Mouse (Mus musculus) frontal cortex, adult (tissue): ENCODE data around the gene Zfp513.
A peak's percentile ranks its signal among the peaks of the same experiment; 100 is the strongest.
"Not testable (repeated sequence)": the region's sequence is repeated elsewhere in the genome, so short reads cannot be mapped to it uniquely, and the experiment has no call there.

Source experiments
- ATAC-seq: cut with Nextera tagmentation; 2 replicates; pipeline ENCODE4 v1.9.2; 2017; ENCODE audit warnings: mild to moderate bottlenecking, moderate library complexity, mixed read lengths; ENCODE audit not compliant: low TSS enrichment

Gene Zfp513

DNA sequence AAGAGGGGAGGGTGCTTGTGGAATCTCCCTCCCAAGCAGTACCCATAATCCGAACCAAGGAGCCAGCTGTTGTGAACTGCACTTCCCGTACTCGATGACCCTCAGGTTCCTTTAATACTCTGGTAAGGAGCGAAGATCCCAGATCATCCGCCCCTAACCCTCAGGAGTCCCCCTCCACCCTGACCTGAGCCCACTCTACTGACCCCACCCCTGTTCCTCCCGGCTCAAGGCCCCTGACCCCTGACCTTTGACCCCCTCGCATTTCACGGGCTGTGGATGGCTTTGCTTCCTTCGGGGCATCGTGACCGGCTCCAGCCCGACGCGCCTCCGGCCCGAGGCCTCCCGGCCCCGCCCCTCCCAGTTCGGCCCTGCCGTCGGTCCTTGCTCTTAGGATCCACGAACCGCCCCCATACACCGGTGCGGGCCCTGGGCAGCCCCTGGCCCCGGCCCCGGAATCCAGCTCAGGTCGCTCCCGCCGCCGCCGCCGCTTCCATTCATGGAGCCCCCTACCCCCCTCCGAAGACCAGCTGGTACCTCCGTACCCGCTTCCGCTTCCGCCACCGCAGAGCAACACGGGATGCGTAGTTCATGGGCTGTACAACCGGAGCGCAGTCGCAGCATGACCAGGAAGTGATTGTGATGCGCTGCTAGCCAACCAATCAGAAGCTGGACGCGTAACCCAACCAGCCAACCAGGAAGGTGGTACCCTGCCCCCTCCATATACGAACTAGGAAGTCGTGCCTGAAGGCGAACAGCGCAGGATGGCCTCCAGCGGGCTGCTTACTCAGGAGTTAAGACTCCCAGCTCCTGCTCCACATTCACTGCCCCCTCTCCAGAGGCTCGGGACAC lies at the start of gene Zfp513:
Gene Zfp513 (minus strand): TSS at position 562 of the 849 bp plus-strand sequence.
- peak; percentile 95 for ATAC-seq

DNA sequence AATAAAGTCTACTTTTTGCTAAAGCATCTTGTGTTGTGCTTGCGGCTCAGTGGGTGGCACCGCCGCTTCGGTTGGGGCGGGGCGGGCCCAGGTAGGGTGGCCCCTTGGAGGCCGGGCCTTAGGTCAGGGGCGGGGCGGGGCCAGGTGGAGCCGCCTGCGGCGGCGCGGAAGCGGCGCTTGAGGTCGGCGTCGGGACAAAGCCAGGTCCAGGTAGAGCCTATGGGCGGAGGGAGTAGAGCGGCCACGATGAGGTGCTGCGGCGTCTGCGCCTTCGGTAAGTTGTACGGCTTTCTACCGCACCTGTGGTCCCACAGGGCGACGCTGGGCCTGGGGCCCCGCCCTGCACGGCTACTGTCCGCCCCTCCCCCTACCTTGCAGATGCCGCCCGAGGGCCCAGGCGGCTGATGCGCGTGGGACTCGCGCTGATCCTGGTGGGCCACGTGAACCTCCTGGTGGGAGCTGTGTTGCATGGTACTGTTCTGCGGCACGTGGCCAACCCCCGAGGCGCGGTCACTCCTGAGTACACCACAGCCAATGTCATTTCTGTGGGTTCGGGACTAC lies 49.5 kb upstream of the Zfp513 start, which contains the start of gene Krtcap3:
Gene Krtcap3 (plus strand): TSS at position 151 of the 561 bp plus-strand sequence.
- peak; percentile 28 for ATAC-seq

DNA sequence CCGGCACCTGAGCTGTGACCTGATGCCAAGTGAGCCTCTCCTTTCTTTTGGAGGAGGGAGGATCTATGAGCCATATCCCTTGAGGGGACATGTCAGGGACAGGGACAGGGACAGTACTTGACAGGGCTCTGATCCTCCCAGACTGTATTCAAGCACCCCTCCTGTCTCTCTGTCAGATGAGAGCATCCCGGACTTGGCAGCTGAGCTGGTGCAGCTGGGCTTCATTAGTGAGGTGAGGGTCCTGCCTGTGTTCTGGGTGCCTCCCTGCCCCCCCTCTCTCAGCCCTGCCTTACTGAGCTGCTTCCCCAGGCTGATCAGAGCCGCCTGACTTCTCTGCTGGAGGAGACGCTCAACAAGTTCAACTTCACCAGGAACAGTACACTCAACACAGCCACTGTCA lies 48.6 kb upstream of the Zfp513 start:
- ATAC-seq = no peak

DNA sequence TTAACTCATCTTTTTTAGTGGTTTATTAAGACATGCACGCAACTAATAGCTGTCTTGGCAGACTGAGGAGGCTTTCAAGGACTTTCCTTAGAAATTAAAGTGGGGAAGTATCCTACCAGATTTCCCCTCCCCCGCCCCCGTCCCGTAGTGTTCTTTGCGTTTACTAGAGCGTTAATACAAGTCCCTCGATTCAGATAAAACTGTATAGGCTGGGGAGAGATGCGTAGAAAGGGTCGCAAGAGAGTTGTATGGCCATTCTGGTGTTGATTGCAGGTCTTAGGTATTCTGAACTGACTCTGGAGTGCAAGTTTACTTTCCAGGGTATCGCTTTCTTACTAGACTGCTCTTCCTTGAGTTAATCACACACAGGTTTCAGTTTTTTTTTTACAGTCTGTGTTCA lies 40.1 kb upstream of the Zfp513 start:
- ATAC-seq = no peak

DNA sequence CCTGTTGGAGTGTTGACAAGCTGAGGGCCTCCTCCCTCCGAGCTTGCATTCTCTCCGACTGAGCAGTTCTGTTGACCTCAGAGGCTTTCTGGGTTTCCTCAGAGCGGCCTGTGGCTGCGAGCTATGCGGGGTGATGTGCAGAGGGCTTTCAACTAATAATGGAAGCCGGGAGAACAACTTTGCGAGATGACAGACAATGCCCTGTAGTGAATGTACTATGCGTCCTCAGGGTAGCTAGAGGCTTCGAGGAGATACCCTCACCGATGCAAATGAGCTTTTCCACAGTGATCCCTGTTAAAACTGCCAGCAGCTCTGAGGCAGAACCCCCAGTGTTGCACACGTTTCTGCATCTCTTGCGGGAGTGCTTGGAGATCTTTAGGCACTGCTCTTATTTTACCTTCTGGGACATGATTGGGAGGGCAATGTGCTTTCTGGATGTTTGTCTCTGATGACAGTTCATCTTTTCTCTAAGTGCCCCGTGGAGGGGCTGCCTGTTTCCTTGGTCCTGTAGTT lies 39.5 kb upstream of the Zfp513 start:
- ATAC-seq = peak; percentile 22

DNA sequence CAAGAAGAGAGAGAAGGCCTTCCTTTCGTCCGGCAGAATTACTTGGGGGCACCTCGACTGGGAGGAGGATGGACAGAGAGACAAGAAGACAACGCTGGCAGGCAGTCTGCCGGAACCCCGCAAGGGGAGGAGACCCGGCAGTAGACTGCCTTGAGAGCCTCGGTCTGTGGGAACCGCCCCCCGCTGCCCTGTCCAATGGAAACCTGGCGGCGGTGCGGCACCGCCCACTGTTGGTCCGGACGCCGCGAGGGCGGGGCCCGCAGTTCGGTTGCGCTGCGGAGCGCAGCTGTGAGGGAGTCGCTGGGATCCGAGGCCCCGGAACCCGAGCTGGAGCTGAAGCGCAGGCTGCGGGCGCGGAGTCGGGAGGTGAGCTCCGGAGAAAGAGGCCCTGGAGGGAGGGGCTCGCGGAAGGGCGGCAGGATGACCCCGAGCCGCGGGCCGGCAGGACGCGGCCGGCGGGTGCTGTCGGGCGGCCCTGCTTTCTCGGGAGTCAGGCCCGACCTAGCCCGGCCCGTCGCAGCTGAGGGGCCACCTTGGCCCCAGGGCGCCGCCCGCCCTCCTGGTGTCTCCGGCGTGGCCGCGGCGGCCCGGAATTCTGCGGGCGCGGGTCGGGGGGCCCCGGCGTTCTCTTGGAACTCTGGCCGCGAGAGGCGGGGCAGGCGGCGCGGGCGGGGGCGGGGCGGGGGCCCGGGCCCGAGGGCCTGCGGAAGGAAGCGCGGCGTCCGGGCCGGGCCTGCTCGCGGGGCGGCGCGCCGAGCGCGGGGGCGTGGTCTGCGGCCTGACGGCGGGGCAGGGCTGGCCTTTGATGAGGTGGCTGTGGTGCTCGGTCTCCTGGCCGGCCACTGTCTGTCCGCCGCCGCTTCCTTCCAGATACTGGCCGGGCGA lies 38.8 kb upstream of the Zfp513 start, which contains the start of the genes Nrbp1 and Gm9970:
Gene Nrbp1 (plus strand): TSS at position 228 of the 885 bp plus-strand sequence.
Gene Gm9970 (minus strand): TSS at position 596 of the 885 bp plus-strand sequence.
- peak; percentile 97 for ATAC-seq

DNA sequence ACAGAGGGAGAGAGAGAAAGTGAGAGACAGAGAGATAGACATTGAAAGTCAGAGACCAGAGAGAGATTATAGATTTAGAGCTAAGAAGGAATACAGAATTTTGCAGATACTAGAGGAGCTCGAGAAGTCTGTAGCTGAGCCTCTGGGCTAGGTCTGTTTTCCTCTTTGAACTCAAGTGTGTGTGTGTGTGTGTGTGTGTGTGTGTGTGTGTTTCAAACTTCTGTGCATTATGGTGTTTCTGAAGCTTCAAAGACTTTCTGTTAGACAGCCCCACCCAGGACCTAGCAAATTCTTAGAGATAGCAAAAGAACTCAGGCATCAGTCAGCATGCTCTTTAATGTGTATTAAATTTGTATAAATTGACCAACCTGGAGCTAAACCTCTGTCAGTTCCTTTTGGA lies 24.5 kb upstream of the Zfp513 start:
- no peak for ATAC-seq

DNA sequence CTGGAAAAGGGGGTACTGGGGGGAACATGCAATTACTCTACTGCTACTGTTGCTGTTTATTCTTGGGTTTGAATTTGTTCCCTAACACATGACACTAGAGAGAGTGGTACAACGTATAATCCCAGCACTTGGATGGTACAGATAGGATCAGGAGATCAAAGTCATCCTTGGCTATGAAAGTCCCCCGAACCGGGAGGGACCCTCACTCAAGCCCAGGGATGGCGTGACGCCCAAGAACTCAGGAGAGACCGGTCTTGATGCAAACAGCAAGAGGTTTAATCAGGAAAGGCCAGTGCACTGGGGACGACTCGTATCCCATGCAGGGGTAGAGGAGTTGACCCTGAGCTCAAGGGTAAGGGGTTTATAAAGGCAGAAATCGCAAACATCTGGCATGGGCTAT lies 20.6 kb upstream of the Zfp513 start:
- ATAC-seq = no peak

DNA sequence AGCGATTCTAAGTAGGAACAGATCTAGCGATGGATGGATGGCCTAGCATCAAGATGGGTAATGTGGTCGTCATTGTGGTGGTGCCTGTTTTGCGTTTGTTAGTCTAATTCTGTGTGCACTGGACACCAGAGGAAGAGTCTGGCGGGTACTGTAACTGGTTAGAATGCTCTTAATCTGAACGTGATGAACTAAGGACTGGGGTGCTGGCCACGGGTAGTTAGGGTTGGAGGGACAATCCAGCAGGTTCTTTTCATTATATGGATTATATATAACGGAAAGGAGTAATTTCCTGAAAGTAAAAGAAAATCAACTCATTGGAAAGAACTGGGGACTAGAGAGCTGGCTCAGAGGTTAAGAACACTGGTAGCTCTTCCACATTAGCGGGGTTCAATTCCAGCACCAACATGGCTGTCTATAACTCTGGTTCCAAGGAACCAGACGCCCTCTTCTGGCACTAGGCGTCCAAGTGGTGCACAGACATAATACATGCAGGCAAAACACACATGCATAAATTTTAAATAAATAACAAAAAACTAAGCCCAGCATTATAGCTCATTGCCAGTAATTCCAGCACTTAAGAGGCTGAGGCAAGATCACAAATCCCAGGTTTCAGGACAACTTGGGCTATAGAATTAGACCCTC lies 19.3 kb upstream of the Zfp513 start:
- ATAC-seq = peak; percentile 6; the same call in 1 of the 2 replicates

DNA sequence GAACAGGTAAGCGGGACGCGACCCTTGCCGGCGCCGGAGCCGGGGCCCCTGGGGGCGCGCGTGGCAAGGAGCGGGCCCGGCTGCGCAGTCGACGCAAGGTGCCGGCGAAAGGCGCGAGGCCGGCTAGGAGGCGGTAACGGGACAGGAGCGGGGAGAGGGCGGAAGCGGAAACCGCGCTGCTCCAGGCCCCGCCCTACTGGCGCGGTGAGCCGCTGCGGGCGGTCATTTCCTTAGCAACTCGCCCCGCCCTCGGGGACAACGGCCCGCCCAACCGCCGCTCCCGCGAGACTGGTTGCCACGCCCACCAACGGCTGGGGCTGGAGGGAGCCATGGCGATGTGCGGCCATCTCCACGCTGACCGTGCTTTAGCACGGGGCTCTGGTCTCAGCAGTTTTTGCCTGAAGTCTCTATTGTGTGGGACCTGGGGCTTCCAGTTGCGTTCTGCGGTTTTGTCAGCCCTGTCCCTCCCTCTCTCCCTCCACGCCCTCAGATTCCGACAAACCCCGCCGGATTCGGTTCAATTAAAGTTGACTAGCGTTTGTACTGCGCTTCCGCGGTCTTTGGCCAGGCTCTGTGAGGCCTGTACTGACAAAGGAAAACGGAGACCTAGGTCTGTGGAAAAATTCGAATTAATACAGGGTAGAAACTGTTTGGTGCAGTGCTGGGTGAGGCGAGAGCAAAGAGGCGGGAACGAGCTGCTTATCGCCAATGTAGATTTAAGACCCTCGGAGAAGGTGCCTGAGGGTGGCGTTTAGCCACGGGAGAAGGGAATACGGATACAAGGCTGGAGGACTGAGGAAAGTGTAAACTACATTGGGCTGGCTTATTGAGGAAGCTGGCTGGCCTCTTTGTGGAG lies 18.6 kb upstream of the Zfp513 start, which contains the start of gene Ppm1g:
Gene Ppm1g (minus strand): TSS at position 240 of the 856 bp plus-strand sequence.
- ATAC-seq = peak; percentile 90

DNA sequence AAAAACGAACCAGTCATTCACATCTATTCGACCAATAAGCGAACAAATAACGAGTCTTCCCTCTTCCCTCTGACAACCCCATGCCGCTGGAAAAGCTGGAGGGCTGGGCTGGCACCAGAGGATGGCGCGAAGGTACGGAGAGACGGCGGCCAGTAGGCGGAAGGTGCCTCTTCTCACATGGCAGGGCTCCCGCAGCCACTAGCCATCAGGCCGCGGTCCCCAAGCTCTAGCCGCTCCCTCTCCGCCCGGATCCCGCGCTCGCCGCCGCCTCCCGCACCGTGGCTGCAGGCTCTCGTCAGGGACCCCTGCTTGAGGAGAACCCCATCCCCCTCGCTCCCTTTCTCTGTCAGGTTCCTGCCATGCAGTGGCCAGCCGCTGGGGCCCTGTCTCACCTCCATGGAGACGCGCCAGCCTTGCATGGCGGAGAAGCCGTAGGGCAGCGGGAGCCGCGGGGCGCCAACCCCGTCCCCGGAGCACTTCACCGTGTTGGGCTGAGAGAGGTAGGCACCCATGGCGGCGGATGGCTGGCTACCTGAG lies 17.9 kb upstream of the Zfp513 start:
- peak; percentile 53 for ATAC-seq

DNA sequence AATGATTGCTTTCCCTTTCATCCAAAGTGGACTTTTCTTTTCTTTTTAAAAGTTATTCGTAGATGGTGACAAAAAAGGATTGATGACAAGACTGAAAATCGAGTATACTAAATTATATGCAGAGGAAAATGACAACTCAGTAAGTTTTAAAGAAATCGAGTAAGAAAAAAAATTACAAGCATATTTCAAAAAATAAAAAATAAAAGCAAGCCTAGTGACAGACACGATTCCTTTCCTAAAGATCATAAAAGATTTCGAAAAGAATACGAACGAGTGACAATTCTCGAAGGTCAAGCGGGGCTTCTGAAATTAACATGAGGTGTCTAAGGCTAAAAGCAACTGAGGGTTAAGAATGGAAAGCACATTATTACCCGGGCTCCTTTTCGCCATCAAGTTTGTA lies 17.4 kb upstream of the Zfp513 start:
- ATAC-seq = no peak

DNA sequence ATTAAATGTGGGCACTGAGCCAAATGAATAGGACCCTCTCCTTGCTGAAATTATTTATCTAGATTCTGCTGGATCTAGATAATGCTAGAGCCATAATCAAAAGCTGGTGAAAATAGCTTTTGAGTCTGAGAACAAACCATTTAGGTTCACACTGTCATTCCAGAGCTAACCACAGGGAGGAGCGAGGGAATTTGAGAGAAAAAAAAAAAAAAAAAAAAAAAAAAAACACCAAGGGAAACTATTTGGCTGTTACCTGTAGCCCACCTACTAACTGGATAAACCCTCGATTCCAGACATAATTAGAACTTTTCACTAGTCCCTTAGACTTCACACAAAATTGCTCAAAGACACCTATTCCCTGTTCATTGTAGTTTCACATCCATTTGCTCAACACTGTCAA lies 17.0 kb upstream of the Zfp513 start:
- no peak for ATAC-seq

DNA sequence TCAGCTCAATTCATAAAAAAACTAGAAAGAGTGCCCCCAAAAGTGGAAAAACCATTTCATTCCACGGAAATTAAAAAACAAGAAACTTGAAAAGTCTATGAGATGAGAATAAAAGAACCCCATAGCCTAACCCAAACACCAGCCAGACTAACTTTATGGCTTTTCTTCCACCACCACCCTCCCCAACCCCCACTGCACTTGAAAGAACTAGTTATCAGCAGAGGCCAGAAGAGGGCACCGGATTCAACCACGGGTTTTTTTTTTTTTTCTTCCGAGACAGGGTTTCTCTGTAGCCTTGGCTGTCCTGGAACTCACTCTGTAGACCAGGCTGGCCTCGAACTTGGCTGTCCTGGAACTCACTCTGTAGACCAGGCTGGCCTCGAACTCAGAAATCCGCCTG lies 16.2 kb upstream of the Zfp513 start:
- no peak for ATAC-seq

DNA sequence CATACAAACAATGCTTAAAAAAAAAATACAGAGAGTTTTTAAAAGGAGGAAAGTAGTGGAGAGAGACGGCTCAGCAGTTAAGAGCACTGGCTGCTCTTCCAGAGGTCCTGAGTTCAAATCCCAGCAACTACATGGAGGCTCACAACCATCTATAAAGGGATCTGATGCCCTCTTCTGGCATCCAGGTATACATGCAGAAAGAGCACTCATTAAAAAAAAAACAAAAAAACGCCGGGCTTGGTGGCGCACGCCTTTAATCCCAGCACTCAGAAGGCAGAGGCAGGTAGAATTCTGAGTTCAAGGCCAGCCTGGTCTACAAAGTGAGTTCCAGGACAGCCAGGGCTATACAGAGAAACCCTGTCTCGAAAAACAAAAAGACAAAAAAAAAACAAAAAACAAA lies 14.5 kb upstream of the Zfp513 start:
- ATAC-seq = not testable (repeated sequence)

DNA sequence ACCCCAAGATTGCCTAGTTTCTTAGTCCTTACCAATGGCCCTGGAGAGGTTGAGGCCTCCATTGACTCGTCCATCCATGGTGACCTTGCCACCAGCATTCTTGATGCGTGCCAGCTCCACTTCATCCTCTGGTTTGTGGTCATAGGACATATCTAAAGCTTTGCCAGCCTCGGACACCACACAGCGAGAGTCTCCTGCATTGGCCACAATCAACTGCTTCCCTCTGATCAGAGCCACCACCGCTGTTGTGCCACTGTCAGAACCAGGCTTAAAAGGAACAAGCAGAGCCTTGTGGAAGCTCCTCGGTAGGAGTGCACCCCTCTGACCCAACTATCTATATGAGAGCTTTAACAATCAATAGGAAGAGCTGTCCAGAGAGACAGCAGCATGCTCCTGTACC lies 2.3 kb upstream of the Zfp513 start:
- no peak for ATAC-seq

DNA sequence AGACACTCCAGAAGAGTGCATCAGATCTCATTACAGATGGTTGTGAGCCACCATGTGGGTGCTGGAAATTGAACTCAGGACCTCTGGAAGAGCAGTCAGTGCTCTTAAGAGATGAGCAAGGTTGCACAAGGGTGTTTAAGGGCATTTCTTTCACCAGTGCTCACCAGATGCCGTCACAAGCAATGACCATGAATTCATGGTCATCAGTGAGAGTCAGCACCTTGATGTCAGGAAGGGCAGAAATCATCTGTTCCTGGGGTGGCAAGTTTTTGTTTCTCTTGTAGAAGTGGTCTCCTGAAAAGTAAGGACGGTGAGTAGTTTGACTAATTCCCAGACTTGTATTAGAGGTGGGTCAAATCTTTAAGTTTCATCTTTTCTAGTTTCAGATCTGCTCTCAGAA lies 1.8 kb upstream of the Zfp513 start:
- ATAC-seq = no peak

DNA sequence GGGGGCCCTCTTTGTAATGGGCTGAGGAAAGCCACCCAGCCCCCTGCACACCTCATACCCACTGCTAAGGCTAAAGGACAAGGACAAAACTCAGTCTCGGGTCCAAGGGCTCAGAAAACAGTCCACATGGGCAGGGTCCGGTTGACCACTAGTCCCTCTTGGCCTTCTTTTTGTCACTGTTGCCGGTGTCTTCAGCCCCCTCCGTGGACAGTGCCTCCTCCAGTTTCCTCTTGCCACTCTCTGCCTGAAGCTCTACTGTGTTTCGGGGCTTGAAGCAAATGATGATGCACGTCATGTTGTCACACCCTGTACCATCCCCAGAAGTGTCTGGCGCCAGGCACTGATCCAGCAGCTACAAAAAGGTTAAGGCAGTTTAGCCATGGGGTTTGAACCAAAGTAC lies 830 bp upstream of the Zfp513 start:
- no peak for ATAC-seq

DNA sequence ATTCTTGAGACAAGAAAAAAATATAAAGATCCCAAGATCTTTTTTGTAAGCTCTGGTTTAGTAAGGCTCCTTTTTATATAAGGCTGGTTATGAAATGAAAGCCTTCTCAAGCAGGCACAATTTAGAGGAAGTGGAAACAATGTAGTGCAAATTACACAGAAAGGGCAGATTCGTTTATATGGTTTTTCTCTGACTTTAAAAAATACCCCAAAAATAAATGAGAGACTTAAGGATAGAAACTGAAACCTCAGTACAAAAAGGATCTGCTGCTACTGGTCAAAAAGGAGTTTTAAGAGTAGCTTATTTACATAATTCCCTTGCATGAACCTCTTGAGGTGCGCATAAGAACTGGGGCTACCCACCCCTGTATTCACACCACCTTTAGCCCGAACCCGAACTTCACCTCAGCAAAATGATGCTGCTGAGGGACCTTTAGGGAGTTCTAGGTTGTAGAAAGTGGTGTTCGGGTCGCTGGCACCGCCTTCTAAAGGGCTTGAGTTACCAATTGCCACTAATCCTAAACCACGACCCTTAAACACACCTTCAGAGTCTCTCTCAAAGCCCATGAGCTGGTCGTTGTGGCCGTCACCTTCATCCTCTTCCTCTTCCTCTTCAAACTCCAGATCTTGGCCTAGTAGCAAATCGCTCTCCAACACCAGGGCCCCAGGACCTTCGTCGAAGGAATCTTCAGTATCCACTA lies 911 bp downstream of the Zfp513 start:
- no peak for ATAC-seq
